Mouse (Mus musculus): ENCODE results near the gene Aym1.
"Not testable (repeated sequence)": the region's sequence is repeated elsewhere in the genome, so short reads cannot be mapped to it uniquely, and the experiment has no call there.

Aym1 gene

DNA sequence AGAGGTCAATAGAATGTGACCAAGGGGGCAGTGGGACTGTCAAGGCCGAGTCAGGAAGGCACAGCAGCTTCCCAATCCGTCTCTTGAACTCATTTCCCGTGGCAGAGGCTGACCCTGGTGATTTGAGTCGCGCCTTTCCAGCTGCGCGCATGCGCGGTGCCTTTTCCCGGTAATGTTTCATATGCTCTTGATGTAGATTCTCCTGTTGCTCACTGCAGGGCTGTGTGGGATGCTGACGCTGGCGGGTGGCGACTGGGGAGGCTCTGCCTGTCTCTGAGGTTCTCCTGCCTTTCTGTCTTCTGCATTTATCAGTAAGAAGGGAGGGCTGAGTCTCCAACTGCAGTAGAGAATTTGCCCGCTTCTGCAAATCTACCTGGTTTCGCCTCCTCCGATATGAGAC is 2.8 kb upstream of the Aym1 start:
- no peak for DNase-seq (ENCODE audit: low read depth)

DNA sequence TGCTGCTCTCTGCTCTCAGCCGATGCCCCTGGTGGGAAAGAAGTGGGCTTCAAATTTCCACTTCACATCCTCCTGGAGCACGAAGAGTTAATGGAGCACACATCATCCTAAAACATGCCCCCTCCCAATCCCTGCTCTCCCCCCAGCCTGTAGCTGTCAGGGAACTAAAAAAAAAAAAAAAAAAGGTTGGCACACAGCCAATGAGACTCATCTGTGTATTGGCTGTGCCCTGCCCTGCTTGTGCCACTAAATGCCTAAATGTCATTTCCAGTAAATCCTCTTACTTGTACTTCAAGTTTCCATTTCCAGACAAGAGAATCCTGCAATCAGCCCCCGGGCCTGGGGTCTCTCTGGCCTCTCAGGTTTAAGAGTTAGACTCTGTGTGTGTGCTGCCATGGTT is 562 bp downstream of the Aym1 start:
- DNase-seq (ENCODE audit: low read depth): no peak

DNA sequence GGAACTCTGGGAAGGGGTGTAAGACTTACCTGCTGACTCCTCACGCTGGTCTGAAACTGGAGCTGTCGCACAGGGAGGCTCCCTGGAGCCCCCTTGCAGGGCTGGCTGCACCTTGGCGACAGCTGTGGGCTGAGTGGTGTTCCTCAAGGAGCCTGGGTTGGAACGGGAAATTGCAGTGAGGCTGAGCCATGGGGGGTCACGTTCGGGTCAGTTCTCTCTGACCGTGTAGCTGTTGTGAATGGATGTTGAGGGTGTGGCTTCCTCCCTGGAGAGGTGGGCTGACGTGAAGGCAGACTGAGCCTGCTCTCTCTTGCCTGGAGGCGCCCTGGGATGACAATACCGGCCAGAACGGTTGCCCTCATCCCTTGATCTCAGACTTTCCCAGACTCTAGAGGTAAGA is 1.7 kb downstream of the Aym1 start:
- DNase-seq (ENCODE audit: low read depth): no peak

DNA sequence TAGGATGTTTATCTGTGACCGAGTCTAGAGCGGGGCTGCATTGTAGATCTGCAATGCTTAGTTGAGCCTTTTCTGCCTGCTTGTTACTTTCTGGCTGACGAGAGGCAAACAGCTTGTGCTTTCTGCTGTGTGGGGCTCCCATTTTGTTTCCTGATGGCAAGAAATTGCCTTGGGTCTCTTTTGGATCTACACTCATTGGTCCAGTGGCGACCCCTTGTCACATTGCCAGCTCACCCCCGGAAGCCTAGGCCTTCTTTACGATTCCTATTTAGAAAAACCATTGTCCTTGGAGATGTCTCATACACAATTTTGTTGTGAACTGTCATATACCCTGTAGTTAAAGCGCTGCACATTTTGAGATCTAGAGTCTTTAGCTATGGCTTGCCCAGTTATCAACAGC is 4.2 kb downstream of the Aym1 start:
- DNase-seq (ENCODE audit: low read depth): no peak

DNA sequence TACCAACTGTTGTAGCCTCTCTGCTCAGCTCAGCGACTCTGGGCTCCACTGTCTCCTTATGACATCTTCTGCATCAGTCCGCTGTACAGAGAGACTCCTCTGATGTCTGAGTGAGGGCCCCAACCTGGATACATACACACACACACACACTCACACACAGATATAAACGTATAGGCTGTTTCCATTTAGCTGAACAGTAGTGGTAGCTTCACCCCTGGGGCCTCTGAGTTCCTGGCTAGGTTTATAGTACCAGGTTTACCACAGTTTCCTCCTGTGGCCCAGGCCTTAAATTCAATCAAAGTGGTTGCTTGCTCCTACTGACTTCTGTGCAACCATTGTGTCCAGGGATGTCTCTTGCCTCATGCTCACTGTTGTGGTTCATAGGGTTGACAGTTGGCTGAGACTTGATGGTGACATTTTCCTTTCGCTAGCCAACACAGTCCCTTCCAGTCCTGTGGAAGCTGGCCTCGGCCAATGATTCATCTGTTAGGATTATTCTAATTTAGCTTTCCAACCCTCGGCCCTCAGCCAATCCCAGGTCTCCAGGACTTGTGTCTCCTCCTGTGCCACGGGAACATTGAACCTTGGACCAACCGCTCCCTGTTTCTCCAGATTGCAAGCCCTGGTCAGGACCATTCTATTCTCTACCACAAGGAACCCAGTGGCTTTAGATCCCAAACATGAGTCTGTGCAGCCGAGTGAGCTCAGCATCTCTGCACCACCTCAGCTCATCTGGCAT is 5.3 kb downstream of the Aym1 start:
- DNase-seq (ENCODE audit: low read depth): no peak

DNA sequence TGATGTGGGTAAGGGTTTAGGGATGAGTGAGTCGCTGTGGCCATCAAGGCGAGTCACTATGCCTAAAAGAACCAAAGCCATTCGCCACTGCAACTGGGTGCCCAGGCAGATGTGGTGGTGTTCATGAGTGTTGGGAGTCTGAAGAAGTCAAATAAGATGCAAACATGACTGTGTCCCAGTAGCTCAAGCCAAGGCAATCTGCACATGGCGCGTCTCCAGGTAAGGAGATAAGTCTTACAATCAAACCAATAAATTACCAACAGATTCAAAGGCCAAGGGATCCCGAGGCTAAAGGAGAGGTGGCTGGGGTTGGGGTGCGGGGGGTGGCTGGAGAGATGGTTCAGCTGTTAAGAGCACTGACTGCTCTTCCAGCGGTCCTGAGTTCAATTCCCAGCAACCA is 6.1 kb downstream of the Aym1 start:
- DNase-seq (ENCODE audit: low read depth): no peak

DNA sequence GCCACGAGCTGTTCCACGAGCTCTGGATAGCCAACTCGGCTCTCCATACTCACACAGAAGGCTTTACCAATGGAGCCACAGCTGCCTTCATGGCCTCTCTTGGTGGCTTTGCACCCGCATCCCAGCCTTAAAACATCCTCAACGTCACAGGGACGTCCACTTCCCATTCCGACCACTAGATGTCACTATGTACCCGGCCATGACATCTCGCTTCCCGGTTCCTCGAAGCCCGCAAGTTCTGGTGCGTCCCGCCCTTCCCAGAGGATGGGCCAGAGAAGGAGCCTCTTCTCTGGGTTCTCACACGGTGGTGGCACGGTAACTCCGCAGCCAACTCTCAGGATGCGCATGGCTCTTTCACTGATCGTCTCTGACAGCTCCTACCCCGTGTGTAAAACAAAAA is 8.8 kb downstream of the Aym1 start:
- peak; percentile 20 for DNase-seq (ENCODE audit: low read depth)

DNA sequence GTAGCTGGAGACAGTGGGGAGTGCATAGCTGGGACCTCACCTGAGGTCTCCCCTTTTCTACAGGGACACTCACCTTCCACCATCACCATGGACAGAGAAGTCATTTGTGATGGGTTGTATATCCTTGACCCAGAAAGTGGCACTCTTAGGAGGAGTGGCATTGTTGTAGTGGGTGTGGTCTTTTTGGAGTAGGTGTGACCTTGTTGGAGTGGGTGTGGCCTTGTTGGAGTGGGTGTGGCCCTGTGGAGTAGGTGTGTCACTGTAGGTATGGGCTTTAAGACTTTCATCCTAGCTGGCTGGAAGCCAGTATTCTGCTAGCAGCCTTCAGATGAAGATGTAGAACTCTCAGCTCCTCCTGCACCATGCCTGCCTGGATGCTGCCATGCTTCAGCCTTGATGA is 10.6 kb downstream of the Aym1 start:
- not testable (repeated sequence) for DNase-seq (ENCODE audit: low read depth)

DNA sequence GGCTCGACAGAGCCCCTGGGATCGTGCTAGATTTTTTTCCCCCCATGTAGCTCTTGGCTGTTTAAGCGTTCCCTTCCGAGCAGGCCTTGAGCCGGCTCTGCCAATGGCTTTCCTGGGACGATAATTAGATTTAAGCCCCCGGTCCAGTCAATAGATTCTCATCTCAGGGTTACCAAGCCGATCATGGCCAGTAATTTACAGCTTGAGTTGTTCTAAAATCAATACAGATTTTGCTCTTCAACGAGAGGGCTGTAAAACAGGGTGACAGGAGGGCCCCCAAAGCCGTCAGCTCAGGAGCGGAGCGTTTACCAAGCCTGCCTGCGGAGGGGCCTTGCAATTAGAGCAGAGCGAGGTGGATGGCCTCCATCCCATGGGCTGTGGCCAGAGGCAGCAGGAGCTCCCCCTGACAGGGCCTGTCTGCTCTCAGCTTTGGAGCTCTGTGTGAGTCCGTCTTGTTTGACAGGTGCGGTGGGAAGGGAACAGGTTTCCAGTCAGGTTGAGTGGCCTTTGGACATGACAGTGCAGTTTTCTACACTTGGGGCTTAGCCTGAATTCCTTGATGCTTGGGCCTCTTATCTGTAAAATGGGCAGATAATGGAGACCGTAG is 12.3 kb downstream of the Aym1 start:
- DNase-seq (ENCODE audit: low read depth): no peak

DNA sequence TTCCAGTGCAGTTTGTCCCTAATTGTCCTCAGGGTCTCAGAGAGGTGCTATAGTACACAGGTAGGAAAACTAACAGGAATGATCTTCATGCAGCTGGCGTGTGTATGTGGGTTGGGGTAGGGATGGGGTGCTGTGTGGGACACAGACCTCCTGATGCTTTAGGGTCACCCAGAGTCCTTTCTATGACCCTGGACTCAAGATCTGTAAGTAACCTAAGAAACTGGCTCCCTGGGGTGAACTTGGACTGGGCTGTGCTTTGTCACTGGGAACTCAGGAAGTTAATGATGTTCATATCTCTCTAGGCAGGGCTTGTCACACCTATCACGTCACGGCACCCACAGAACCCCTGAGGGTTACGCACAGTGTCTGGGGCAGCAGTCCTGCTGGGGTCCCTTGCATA is 15.4 kb downstream of the Aym1 start:
- DNase-seq (ENCODE audit: low read depth): no peak

DNA sequence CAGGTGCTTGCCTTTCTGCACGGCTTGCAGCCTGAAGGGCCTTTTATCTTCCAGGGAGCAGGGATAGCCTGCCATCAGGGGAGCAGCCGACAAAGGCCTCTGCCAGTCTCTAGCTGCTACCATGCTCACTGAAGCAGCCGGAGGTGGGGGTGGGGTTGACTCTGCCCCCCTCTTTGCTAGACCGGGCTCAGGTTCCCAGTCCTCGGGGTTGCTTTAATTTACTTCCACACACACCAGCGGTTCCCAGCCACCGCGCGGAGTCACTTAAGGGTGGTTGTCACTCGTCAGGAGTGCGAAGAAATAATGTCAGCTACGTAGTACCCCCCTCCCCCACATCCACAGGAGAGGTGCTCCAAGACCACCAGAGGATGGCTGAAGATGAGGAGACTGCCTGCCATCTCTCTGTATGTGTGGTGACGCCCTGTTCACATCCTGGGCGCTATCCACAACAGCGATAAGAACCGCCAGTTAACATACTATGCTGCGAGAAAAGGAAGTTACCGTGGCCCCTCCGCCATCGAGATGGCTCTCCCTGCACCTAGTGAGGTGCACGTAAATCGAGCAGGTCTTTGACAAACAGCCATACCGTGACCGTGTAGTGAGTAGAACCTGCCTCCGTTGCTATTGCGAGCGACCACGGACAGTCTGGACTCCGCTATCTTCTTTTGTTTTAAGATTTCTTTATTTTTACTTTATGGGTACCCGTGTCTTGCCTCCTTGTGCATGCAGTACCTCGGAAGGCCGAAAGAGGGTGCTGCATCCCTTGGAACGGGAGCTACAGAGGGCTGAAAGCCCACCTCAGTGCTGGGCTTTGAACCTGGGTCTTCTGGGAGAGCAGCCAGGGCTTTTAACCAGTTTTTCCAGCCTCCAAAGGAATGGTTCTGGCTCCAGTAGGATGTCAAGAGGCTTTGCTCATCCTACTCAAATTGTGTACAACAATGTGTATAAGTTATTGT is 16.2 kb downstream of the Aym1 start:
- DNase-seq (ENCODE audit: low read depth): peak; percentile 3

DNA sequence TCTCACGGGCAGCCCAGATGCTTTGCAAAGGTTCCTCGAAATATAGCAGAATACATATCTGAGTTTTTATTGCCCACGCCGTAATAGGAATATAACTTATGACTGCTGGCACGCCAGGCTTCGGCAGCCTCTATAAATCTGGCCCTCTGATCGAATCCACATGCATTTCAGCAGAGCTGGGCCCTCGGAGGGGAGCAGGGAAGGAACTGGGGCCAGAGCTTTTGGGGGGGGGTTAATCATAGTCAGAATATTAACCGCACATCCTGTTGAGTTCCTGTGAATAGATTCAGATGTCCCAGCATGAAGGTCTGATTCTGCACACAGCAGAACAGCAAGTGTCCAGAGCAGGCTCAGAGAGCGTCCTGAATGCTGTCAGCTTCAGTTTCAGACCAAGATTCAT is 17.2 kb downstream of the Aym1 start:
- no peak for DNase-seq (ENCODE audit: low read depth)

DNA sequence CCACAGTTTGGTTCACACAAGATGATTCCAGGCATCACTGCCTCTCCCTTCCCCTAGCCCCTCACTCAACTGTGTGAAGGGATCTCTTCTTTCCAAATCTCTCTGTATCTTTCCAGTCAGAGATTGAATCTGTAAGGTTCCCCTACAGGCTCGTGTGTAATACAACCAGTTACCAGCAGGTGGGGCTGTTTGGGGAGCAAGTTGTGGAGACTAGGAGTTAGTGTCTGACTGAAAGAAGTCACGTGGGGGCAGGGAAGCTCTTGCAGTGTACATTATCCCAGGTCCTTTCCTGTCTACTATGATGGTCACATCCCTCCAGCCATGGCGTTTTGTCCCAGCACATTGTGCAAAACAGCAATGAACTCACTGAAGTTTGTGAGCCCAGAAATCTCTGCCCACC is 18.7 kb downstream of the Aym1 start:
- DNase-seq (ENCODE audit: low read depth): peak; percentile 2

DNA sequence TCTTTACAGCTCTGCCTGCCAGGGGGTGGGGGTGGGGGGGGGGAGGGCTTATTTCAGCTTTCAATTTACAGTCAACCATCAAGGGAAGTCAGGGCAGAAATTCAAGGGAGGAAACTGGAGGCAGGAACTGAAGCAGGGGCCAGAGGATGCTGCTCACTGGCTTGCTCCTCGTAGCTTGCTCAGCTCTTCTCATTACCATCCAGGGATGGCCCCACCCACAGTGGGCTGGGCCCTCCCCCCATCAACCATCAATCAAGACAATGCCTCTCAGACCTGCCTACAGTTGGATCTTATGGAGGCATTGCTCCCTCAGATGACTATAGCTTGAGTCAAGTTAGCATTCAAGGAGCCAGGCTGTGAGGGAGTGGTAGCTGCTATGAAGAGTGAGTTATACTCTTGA is 19.2 kb downstream of the Aym1 start:
- DNase-seq (ENCODE audit: low read depth): no peak

DNA sequence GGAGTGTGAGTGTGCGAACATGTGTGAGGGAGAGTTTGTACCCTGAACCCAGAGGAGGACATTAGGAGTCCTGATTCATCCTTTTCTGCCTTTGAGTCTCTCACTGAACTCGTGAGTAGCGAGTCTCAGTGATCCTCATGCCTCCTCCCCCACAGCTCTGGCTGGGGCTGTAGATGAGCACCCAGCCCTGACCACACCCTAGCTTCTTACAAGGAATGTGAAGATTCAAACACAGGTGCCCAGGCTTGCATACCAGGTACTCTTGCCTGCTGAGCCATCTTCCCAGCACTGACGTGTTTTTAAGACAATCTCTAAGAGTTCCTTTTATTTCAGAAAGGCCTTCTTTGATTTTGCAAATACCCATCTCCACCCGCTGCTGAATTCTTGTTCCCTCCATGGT is 22.3 kb downstream of the Aym1 start:
- DNase-seq (ENCODE audit: low read depth): no peak

DNA sequence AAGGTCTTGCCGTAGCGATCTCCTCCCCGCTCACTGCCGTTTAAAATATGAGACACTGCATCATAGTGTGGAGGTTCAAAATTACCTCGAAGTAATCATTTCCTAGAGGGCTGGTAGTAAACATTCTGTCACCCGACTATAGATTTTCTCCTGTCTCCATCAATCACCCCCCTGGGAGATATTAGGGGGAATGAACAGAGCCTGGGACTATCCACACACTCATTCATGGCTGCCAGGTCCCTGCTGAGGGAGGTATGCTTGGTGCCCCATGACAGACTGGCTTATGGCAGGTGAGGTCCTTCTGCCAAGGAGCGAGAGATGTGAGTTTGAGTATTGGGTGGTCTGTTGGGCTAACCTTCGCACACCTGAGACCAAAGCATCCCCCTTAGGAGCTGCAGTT is 23.5 kb downstream of the Aym1 start:
- no peak for DNase-seq (ENCODE audit: low read depth)

DNA sequence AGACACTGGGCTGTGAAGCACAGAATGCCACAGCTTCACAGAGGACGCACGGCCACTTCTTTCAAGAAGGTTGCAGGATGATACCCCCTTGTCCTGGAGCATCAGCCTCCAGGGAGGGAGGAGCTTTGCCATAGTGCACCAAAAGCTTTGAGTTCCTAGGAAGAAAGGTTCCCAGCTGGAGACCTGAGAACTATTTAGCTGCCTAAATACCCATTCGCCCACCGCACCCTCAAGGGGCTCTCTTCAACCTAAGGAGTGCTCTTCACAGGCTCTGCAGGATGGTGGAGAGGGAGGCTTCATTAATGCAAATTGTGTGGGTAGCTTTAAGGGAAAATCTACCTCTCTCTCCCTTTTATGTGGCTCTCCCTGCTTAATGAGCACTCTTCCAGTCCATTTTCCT is 25.5 kb downstream of the Aym1 start:
- no peak for DNase-seq (ENCODE audit: low read depth)

DNA sequence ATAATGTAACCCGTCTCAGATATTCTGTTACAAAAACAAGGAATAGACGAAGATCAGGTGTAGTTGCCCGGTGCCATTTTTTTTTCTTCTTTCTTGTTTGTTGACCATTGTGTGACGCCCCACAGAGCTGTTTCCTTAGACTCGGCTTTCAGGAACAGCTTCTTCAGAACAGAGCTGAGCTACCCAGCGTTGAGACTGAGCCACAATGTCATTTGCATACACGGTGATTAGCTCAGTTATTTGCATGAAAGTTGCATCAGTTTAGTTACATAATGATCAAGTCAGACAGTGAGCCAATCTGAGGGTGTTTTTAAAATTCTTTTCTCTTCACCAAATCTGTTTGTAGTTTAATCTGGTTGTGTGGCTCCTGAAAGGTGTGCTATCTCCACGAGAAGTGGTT is 36.7 kb downstream of the Aym1 start:
- no peak for DNase-seq (ENCODE audit: low read depth)

DNA sequence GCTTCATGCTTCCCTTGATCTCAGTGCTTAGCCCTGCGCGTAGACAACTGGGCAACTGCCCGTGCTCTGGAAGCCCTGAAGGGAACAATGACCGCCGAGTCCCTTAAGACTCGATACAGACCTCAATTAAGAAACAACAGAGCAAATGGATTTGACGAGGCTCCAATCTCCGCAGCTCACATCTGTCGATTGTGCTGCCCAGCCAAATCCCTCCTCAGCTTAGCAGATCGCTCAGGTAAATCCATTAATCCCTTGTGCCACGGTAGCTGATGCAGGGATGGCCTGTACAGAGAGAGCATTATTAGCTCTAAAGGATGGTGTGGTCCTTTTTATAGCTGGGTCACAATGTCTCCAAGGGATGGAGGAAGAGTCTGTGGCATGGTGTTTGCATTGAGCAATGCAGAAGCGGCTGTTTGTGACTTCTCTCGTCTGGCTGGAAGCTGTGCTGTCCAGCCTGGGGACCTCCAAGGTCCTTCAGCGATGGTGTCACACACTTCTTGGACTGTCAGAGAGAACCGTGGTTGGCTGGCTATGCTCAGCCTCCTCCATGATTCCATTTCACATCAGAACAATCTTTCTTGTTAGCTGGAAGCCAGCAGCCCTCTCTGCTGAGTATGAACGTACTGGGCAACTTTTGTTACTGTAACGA is 39.3 kb downstream of the Aym1 start:
- DNase-seq (ENCODE audit: low read depth): no peak

DNA sequence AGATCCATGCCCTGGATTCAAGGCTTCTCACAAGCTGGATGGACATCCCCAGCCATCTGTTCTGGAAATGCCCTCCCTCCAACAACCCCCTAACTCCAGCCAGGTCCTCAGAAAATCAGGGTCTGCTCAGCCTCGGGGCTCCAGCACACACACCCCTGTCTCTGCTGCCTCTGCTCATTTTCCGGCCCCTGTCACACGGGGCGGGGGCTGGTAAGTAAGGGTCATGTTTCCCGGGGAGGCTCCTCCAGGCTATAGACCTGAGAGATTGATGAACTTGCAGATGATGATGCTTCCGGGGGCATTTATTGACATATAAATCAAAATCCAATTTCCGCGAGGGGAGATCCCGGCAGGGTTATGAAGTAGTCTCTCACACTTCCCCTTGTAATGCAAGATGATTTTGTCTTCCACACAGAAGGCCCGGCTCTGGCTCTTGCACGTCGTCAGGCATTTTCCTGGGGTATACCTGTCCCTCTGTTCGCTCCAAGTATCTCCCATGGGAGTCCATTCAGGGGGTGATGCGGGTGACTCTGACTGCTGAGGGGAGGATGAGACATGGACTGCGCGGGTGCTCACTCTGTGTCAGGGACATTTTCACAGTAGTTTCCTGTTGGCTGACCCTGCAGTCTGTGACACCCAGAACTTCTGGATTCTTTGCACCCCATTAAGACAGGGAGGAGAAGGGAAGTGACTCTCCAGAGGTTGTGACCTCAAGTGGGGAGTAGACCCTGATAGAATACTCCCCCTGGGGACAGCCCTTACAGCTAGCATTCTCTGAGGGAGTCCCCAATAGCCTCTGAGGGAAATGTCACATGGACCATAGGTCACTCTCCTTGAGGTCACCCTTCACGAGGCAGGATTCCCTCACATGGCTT is 40.6 kb downstream of the Aym1 start:
- no peak for DNase-seq (ENCODE audit: low read depth)

DNA sequence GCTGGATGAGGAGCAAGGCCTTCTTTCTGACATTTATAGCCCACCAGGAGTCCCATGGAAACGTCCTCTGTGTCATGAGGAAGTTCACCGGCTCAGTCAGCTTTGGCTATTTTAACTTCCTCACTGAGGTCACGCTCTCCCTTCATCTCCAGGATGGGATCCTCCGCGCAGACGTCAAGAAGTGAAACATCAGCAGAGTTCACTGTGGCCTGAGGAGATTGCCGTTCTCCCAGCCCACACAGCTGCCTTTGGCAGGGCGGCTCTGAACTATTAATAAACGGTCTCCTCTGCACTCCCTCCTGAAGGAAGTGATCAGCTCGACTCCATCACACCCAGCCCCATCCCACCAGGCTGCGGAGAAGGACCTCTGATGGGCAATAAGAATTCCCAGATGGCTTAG is 45.6 kb downstream of the Aym1 start:
- no peak for DNase-seq (ENCODE audit: low read depth)

DNA sequence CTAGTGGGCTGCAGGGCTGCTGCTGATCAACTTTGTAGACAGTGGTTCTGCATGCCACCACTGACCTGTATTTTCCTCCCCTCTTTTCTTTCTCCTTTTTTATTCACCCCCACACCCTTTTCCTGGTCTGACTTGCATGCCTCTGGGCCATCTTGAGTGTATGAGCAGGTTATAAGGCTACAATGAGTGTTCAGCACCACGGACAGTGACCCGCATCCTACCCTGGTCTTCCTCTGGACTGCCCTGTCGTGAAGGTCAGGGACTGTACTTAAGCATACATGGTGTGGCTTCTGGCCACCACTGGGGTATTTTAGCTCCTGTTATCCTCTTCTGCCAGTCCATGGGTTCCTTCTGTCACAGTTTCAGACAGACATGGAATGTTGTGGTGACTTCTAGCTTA is 50.3 kb downstream of the Aym1 start:
- DNase-seq (ENCODE audit: low read depth): no peak
